Mouse (Mus musculus): ENCODE data around the gene Zfp408.
"Not testable (repeated sequence)": the region's sequence is repeated elsewhere in the genome, so short reads cannot be mapped to it uniquely, and the experiment has no call there.

The Zfp408 gene

GRCm38 (mm10) chr2:91609370-91609769, 40.2 kb downstream of the Zfp408 start:
- DNase-seq (ENCODE audit: low spot score in 2 of 2): not testable (repeated sequence)

GRCm38 (mm10) chr2:91602389-91602788, 47.2 kb downstream of the Zfp408 start:
- no peak for DNase-seq (ENCODE audit: low spot score in 2 of 2)

GRCm38 (mm10) chr2:91600475-91600874, 49.1 kb downstream of the Zfp408 start:
- DNase-seq (ENCODE audit: low spot score in 2 of 2): peak; percentile 26 to 37
